Mouse (Mus musculus): Measurements from ENCODE around the gene Ercc8. TPM values are rescaled to one million over a fixed set of nuclear protein-coding genes. Genes with fewer than 3 reads are reported as not detected.

Ercc8 gene
- polyA plus RNA-seq, 1 experiment from 2014 or later = 23.0 TPM

- 94% methylated on average over 9 of the region's 9 CpGs for WGBS
- Histone ChIP-seq H3K4me1 (peaks cover 10% of the 10 kb centered on the region), H3K36me3 (peaks cover 20% of the 10 kb centered on the region), H3K9me3 (replicated peaks) (no peaks in the 10 kb centered on the region), H3K4me3 (no peak overlapping the region), H3K27ac (replicated peaks) (no peak overlapping the region), H3K27me3 (ENCODE audit: low read depth, poor library complexity, severe bottlenecking) (no peaks in the 10 kb centered on the region)
- no peak for DNase-seq (ENCODE audit: low spot score)
Observed at GRCm38 (mm10) chr13:108163912-108164311, 5.4 kb downstream of the Ercc8 start.

GRCm38 (mm10) chr13:108164621-108165020, 6.1 kb downstream of the Ercc8 start:
- H3K4me1 ChIP-seq = peaks cover 4% of the 10 kb centered on the region
- peaks cover 25% of the 10 kb centered on the region for H3K36me3 ChIP-seq
- no peaks in the 10 kb centered on the region for H3K9me3 ChIP-seq (replicated peaks)
- no peak for DNase-seq (ENCODE audit: low spot score)
- no peaks in the 10 kb centered on the region for H3K27me3 ChIP-seq (ENCODE audit: low read depth, poor library complexity, severe bottlenecking)
- no peak overlapping the region for H3K27ac ChIP-seq (replicated peaks)
- 92% methylated on average over 3 of the region's 3 CpGs for WGBS
- H3K4me3 ChIP-seq = no peak overlapping the region

GRCm38 (mm10) chr13:108170002-108170401, 11.5 kb downstream of the Ercc8 start:
- DNase-seq (ENCODE audit: low spot score) = no peak
- Histone ChIP-seq H3K4me3 (no peak overlapping the region), H3K4me1 (no peaks in the 10 kb centered on the region), H3K9me3 (replicated peaks) (no peaks in the 10 kb centered on the region), H3K36me3 (peaks cover 54% of the 10 kb centered on the region), H3K27me3 (ENCODE audit: low read depth, poor library complexity, severe bottlenecking) (no peaks in the 10 kb centered on the region), H3K27ac (replicated peaks) (no peak overlapping the region)
- 83% methylated on average over 1 of the region's 1 CpGs for WGBS

GRCm38 (mm10) chr13:108170511-108170910, 12.0 kb downstream of the Ercc8 start:
- Histone ChIP-seq H3K4me3 (no peak overlapping the region), H3K36me3 (peaks cover 59% of the 10 kb centered on the region), H3K4me1 (no peaks in the 10 kb centered on the region), H3K9me3 (replicated peaks) (no peaks in the 10 kb centered on the region), H3K27me3 (ENCODE audit: low read depth, poor library complexity, severe bottlenecking) (no peaks in the 10 kb centered on the region), H3K27ac (replicated peaks) (no peak overlapping the region)
- DNase-seq (ENCODE audit: low spot score) = no peak
- WGBS = 90% methylated on average over 8 of the region's 8 CpGs

- DNase-seq (ENCODE audit: low spot score) = no peak
- no peaks in the 10 kb centered on the region for H3K4me1 ChIP-seq
- H3K4me3 ChIP-seq = no peak overlapping the region
- H3K36me3 ChIP-seq = peaks cover 80% of the 10 kb centered on the region
- H3K9me3 ChIP-seq (replicated peaks) = no peaks in the 10 kb centered on the region
- 88% methylated on average over 8 of the region's 8 CpGs for WGBS
- H3K27me3 ChIP-seq (ENCODE audit: low read depth, poor library complexity, severe bottlenecking) = no peaks in the 10 kb centered on the region
- no peak overlapping the region for H3K27ac ChIP-seq (replicated peaks)
Observed at GRCm38 (mm10) chr13:108179618-108180017, 21.1 kb downstream of the Ercc8 start.

GRCm38 (mm10) chr13:108180821-108181220, 22.3 kb downstream of the Ercc8 start:
- no peak for DNase-seq (ENCODE audit: low spot score)
- Histone ChIP-seq H3K4me3 (no peak overlapping the region), H3K9me3 (replicated peaks) (no peaks in the 10 kb centered on the region), H3K27ac (replicated peaks) (no peak overlapping the region), H3K36me3 (peaks cover 81% of the 10 kb centered on the region), H3K27me3 (ENCODE audit: low read depth, poor library complexity, severe bottlenecking) (no peaks in the 10 kb centered on the region), H3K4me1 (no peaks in the 10 kb centered on the region)
- 86% methylated on average over 5 of the region's 5 CpGs for WGBS

GRCm38 (mm10) chr13:108184743-108185255, 26.3 kb downstream of the Ercc8 start:
- DNase-seq (ENCODE audit: low spot score) = no peak
- H3K4me3 ChIP-seq = no peak overlapping the region
- peaks cover 69% of the 10 kb centered on the region for H3K36me3 ChIP-seq
- H3K27me3 ChIP-seq (ENCODE audit: low read depth, poor library complexity, severe bottlenecking) = no peaks in the 10 kb centered on the region
- H3K4me1 ChIP-seq = no peaks in the 10 kb centered on the region
- H3K27ac ChIP-seq (replicated peaks) = no peak overlapping the region
- H3K9me3 ChIP-seq (replicated peaks) = no peaks in the 10 kb centered on the region

- Histone ChIP-seq H3K4me3 (no peak overlapping the region), H3K9me3 (replicated peaks) (no peaks in the 10 kb centered on the region), H3K4me1 (no peaks in the 10 kb centered on the region), H3K27ac (replicated peaks) (no peak overlapping the region), H3K36me3 (peaks cover 66% of the 10 kb centered on the region), H3K27me3 (ENCODE audit: low read depth, poor library complexity, severe bottlenecking) (no peaks in the 10 kb centered on the region)
- 95% methylated on average over 3 of the region's 3 CpGs for WGBS
- no peak for DNase-seq (ENCODE audit: low spot score)
Observed at GRCm38 (mm10) chr13:108185530-108185929, 27.0 kb downstream of the Ercc8 start.

- H3K4me1 ChIP-seq = no peaks in the 10 kb centered on the region
- no peaks in the 10 kb centered on the region for H3K9me3 ChIP-seq (replicated peaks)
- 91% methylated on average over 4 of the region's 4 CpGs for WGBS
- peaks cover 43% of the 10 kb centered on the region for H3K36me3 ChIP-seq
- no peaks in the 10 kb centered on the region for H3K27me3 ChIP-seq (ENCODE audit: low read depth, poor library complexity, severe bottlenecking)
- H3K27ac ChIP-seq (replicated peaks) = no peak overlapping the region
- H3K4me3 ChIP-seq = no peak overlapping the region
- DNase-seq (ENCODE audit: low spot score) = no peak
Observed at GRCm38 (mm10) chr13:108187994-108188393, 29.5 kb downstream of the Ercc8 start.

GRCm38 (mm10) chr13:108191074-108191720, 32.7 kb downstream of the Ercc8 start:
- peaks cover 36% of the 10 kb centered on the region for H3K36me3 ChIP-seq
- H3K9me3 ChIP-seq (replicated peaks) = no peaks in the 10 kb centered on the region
- no peak overlapping the region for H3K4me3 ChIP-seq
- H3K27me3 ChIP-seq (ENCODE audit: low read depth, poor library complexity, severe bottlenecking) = no peaks in the 10 kb centered on the region
- no peaks in the 10 kb centered on the region for H3K4me1 ChIP-seq
- 70% methylated on average over 11 of the region's 11 CpGs for WGBS
- H3K27ac ChIP-seq (replicated peaks) = no peak overlapping the region
- DNase-seq (ENCODE audit: low spot score) = peak; percentile 34

- no peak overlapping the region for H3K27ac ChIP-seq (replicated peaks)
Observed at GRCm38 (mm10) chr13:108195474-108195873, 36.9 kb downstream of the Ercc8 start.

GRCm38 (mm10) chr13:108204857-108205256, 46.3 kb downstream of the Ercc8 start:
- Histone ChIP-seq H3K4me1 (no peaks in the 10 kb centered on the region), H3K27ac (replicated peaks) (no peak overlapping the region), H3K9me3 (replicated peaks) (no peaks in the 10 kb centered on the region), H3K4me3 (no peak overlapping the region), H3K27me3 (ENCODE audit: low read depth, poor library complexity, severe bottlenecking) (no peaks in the 10 kb centered on the region), H3K36me3 (no peaks in the 10 kb centered on the region)
- DNase-seq (ENCODE audit: low spot score) = no peak
- WGBS = 91% methylated on average over 3 of the region's 3 CpGs

More at GRCm38 (mm10) chr13:108195474-108195873, 36.9 kb downstream of the Ercc8 start:
- H3K36me3 ChIP-seq = peaks cover 24% of the 10 kb centered on the region
- no peaks in the 10 kb centered on the region for H3K9me3 ChIP-seq (replicated peaks)
- WGBS = 92% methylated on average over 6 of the region's 6 CpGs
- no peaks in the 10 kb centered on the region for H3K4me1 ChIP-seq
- no peak overlapping the region for H3K4me3 ChIP-seq
- no peaks in the 10 kb centered on the region for H3K27me3 ChIP-seq (ENCODE audit: low read depth, poor library complexity, severe bottlenecking)
- no peak for DNase-seq (ENCODE audit: low spot score)

GRCm38 (mm10) chr13:108207447-108207846, 48.9 kb downstream of the Ercc8 start:
- WGBS = 75% methylated on average over 2 of the region's 2 CpGs
- no peak overlapping the region for H3K27ac ChIP-seq (replicated peaks)
- no peak for DNase-seq (ENCODE audit: low spot score)
- H3K36me3 ChIP-seq = no peaks in the 10 kb centered on the region
- no peaks in the 10 kb centered on the region for H3K9me3 ChIP-seq (replicated peaks)
- no peak overlapping the region for H3K4me3 ChIP-seq
- peaks cover 2% of the 10 kb centered on the region; the same call in 1 of the 2 replicates for H3K27me3 ChIP-seq (ENCODE audit: low read depth, poor library complexity, severe bottlenecking)
- no peaks in the 10 kb centered on the region for H3K4me1 ChIP-seq
